ENCODE assay signal across 8 mouse cellular contexts in the genomic region with DNA sequence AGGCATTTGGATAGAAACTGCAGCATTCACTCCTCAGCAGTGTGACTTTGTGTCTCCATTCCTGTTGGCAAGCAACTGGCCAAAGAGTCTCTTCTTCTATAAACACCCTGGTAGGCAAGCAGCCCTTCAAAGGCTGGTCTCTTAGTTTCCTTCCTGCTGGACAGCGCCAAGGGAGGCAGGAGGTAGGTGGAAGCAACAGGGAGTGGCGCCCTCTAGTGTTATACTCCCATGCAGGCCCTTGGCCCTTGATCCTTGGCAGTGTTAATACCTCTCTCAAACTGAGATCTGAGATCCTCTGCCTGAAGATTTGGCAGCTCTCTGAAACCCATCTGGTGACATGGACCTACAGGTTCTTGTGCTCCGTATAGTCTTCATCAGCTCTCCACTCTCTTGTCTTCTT. TPM values are rescaled to one million over a fixed set of nuclear protein-coding genes. Genes with fewer than 3 reads are reported as not detected.
A peak's percentile ranks its signal among the peaks of the same experiment; 100 is the strongest.
DNase-seq lines count a peak whose midpoint lies in the region; ATAC-seq and TF ChIP-seq lines count a peak whose summit lies in the region.

No protein-coding gene starts in this region.

- H3K4me2 ChIP-seq in hindbrain, embryonic 11.5 days (replicated peaks; ENCODE audit: low read depth, low read length), result no peak overlapping the region
- no peak overlapping the region for H3K4me2 ChIP-seq in hindbrain, embryonic 16.5 days (ENCODE audit: low read length)
- no peak overlapping the region for H3K4me2 ChIP-seq in lung, embryonic 14.5 days

- peak; percentile 79 for TF ChIP-seq CTCF in lung, embryonic 14.5 days (IDR thresholded peaks at IDR 0.05; ENCODE audit: low read depth)

- no peaks in the 10 kb centered on the region for H3K27me3 ChIP-seq in hindbrain, embryonic 11.5 days (ENCODE audit: control insufficient read depth, insufficient read depth, low read length)
- no peaks in the 10 kb centered on the region for H3K27me3 ChIP-seq in hindbrain, embryonic 16.5 days (replicated peaks; ENCODE audit: control insufficient read depth, insufficient read depth, low read length)
- H3K27me3 ChIP-seq in embryonic facial prominence, embryonic 10.5 days (replicated peaks; ENCODE audit: low read depth, poor library complexity, severe bottlenecking), result no peaks in the 10 kb centered on the region
- no peaks in the 10 kb centered on the region for H3K27me3 ChIP-seq in lung, embryonic 14.5 days (ENCODE audit: insufficient read depth, low read length)

- no peaks in the 10 kb centered on the region for H3K9me3 ChIP-seq in hindbrain, embryonic 11.5 days (ENCODE audit: control insufficient read depth, low read length)
- H3K9me3 ChIP-seq in hindbrain, embryonic 16.5 days (ENCODE audit: control insufficient read depth, low read length), result no peaks in the 10 kb centered on the region
- no peaks in the 10 kb centered on the region for H3K9me3 ChIP-seq in embryonic facial prominence, embryonic 10.5 days
- H3K9me3 ChIP-seq in lung, embryonic 14.5 days (ENCODE audit: low read depth, low read length), result no peaks in the 10 kb centered on the region

- ATAC-seq in hindbrain, embryonic 11.5 days (ENCODE audit: low FRiP score), result no peak
- no peak for ATAC-seq in hindbrain, embryonic 16.5 days
- no peak for ATAC-seq in lung, embryonic 14.5 days (ENCODE audit: insufficient read depth)
- no peak for ATAC-seq in megakaryocyte, adult 5-6 weeks (ENCODE audit: poor library complexity, severe bottlenecking)

- no peak overlapping the region for H3K27ac ChIP-seq in hindbrain, embryonic 11.5 days (ENCODE audit: low read depth, low read length)
- no peak overlapping the region for H3K27ac ChIP-seq in hindbrain, embryonic 16.5 days (ENCODE audit: low read depth, low read length)
- H3K27ac ChIP-seq in embryonic facial prominence, embryonic 10.5 days (replicated peaks), result no peak overlapping the region
- no peak overlapping the region for H3K27ac ChIP-seq in lung, embryonic 14.5 days (ENCODE audit: low read depth)

- H3K9ac ChIP-seq in hindbrain, embryonic 11.5 days (ENCODE audit: low read depth, low read length), result no peak overlapping the region
- H3K9ac ChIP-seq in hindbrain, embryonic 16.5 days (ENCODE audit: low read depth, low read length), result no peak overlapping the region
- no peak overlapping the region for H3K9ac ChIP-seq in lung, embryonic 14.5 days

- H3K4me3 ChIP-seq in hindbrain, embryonic 11.5 days (ENCODE audit: low read depth, low read length), result no peak overlapping the region
- H3K4me3 ChIP-seq in hindbrain, embryonic 16.5 days (ENCODE audit: low read length), result no peak overlapping the region
- no peak overlapping the region for H3K4me3 ChIP-seq in embryonic facial prominence, embryonic 10.5 days
- H3K4me3 ChIP-seq in lung, embryonic 14.5 days (ENCODE audit: low read depth, low read length), result no peak overlapping the region

- peak; percentile 50 for DNase-seq in hindbrain, embryonic 11.5 days (ENCODE audit: low spot score)
- peak; percentile 11 for DNase-seq in urinary bladder, postnatal 14 days (ENCODE audit: low spot score)
- no peak for DNase-seq in urinary bladder, postnatal 10 days (ENCODE audit: low spot score)
- peak; percentile 51 for DNase-seq in embryonic facial prominence, embryonic 10.5 days (ENCODE audit: low spot score)
- peak; percentile 75 for DNase-seq in lung, embryonic 14.5 days
- no peak for DNase-seq in thymus, postnatal 0 days (ENCODE audit: low spot score)

- no peaks in the 10 kb centered on the region for H3K36me3 ChIP-seq in hindbrain, embryonic 11.5 days (ENCODE audit: control insufficient read depth, insufficient read depth, low read length)
- no peaks in the 10 kb centered on the region for H3K36me3 ChIP-seq in hindbrain, embryonic 16.5 days (ENCODE audit: control insufficient read depth, insufficient read depth, low read length)
- no peaks in the 10 kb centered on the region for H3K36me3 ChIP-seq in embryonic facial prominence, embryonic 10.5 days (replicated peaks)
- no peaks in the 10 kb centered on the region for H3K36me3 ChIP-seq in lung, embryonic 14.5 days (ENCODE audit: insufficient read depth)

- H3K4me1 ChIP-seq in hindbrain, embryonic 11.5 days (replicated peaks; ENCODE audit: control insufficient read depth, insufficient read depth, low read length), result no peaks in the 10 kb centered on the region
- no peaks in the 10 kb centered on the region for H3K4me1 ChIP-seq in hindbrain, embryonic 16.5 days (ENCODE audit: control insufficient read depth, insufficient read depth, low read depth, low read length)
- H3K4me1 ChIP-seq in embryonic facial prominence, embryonic 10.5 days, result 0 out of 2 replicates have a peak, but pooled peaks cover 5% of the 10 kb centered on the region
- H3K4me1 ChIP-seq in lung, embryonic 14.5 days (ENCODE audit: insufficient read depth), result no peaks in the 10 kb centered on the region

- 25% methylated on average over 3 of the region's 3 CpGs for WGBS in hindbrain, embryonic 11.5 days
- 32% methylated on average over 3 of the region's 3 CpGs for WGBS in hindbrain, embryonic 16.5 days
- WGBS in embryonic facial prominence, embryonic 10.5 days, result 22% methylated on average over 3 of the region's 3 CpGs
- 24% methylated on average over 3 of the region's 3 CpGs for WGBS in lung, embryonic 14.5 days

RNA-seq across cellular contexts. Expression of gene Opcml, which starts 51.3 kb away (rescaled TPM):
- 3.3 and 5.7 TPM in 2 replicates for polyA plus RNA-seq in hindbrain, embryonic 11.5 days (2014; fragmentation: Nextera tagmentation; extraction: Ambion mirVana)
- 49.0 and 61.4 TPM in 2 replicates for polyA plus RNA-seq in hindbrain, embryonic 16.5 days (2015; fragmentation: Nextera tagmentation; extraction: Ambion mirVana)
- polyA plus RNA-seq in embryonic facial prominence, embryonic 10.5 days (2016; fragmentation: Nextera tagmentation; extraction: Ambion mirVana), result 0.52 and 1.0 TPM in 2 replicates
- 9.4 TPM in 2 replicates for polyA plus RNA-seq in lung, embryonic 14.5 days (2014; fragmentation: Nextera tagmentation; extraction: Ambion mirVana)
- not detected in 2 replicates for total RNA-seq in megakaryocyte, adult 5-6 weeks (2015)
- total RNA-seq in megakaryocyte, adult 5-6 weeks (2017), result not detected in 2 replicates
- 9.0 and 10.8 TPM in 2 replicates for polyA plus RNA-seq in thymus, postnatal 0 days (2015; fragmentation: Nextera tagmentation; extraction: Ambion mirVana)

Comparison
In these comparisons a context has a peak if more than half of its experiments do, and no peak if none do; other contexts are left out.
1. DNase-seq: peak in hindbrain, embryonic 11.5 days (single experiment), urinary bladder, postnatal 14 days (single experiment), embryonic facial prominence, embryonic 10.5 days (single experiment) and lung, embryonic 14.5 days (single experiment); none in urinary bladder, postnatal 10 days (single experiment) and thymus, postnatal 0 days (single experiment).